Mouse (Mus musculus): ENCODE measurements around the gene Pak1. TPM values are rescaled to one million over a fixed set of nuclear protein-coding genes. Genes with fewer than 3 reads are reported as not detected.

Gene Pak1
- polyA plus RNA-seq, 2 experiments = 4.3 to 8.2 TPM

DNA sequence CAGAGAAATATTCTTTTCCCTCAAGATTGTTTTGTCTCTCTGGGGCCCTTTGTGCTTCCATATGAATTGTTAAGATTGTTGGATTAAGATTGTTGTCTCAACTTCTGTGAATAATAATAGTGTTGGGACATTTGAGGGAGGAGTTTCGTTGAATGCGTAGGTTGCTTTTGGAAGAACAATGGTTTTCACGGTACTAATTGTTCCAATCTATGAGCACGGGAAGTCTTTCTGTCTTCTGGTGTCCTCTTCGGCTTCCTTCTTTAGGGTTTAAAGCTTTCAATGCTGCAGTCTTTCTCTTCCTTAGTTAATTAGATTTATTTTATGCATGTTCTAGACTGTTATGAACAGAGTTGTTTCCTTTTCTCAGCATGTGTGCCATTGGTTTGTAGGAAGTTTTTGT is 138.6 kb downstream of the Pak1 start:
- Histone ChIP-seq H3K4me1 (replicated peaks; ENCODE audit: control insufficient read depth in 2 of 2, insufficient read depth in 2 of 2, low read length in 1 of 2) (no peaks in the 10 kb centered on the region), H3K27me3 (ENCODE audit: control insufficient read depth, insufficient read depth, low read length) (no peaks in the 10 kb centered on the region), H3K27ac (no peak overlapping the region), H3K4me3 (ENCODE audit: insufficient read depth in 1 of 2, low read depth in 2 of 2, low read length in 2 of 2) (no peak overlapping the region), H3K4me2 (ENCODE audit: low read depth) (no peak overlapping the region), H3K9ac (replicated peaks) (no peak overlapping the region), H3K36me3 (replicated peaks; ENCODE audit: control insufficient read depth, insufficient read depth, low read depth) (no peaks in the 10 kb centered on the region), H3K9me3 (ENCODE audit: control insufficient read depth, low read length) (no peaks in the 10 kb centered on the region)
- ATAC-seq (ENCODE audit: insufficient read depth) (no peak), DNase-seq (ENCODE audit: low read depth in 3 of 3, low spot score in 3 of 3) (no peak)
- 71% methylated on average over 5 of the region's 5 CpGs for WGBS (ENCODE audit: insufficient replicate concordance)
- TF ChIP-seq CTCF (IDR thresholded peaks at IDR 0.05; ENCODE audit: low read depth) (no peak), EP300 (IDR thresholded peaks at IDR 0.05; ENCODE audit: low read depth) (no peak)

- no peak overlapping the region for H3K4me3 ChIP-seq (ENCODE audit: insufficient read depth in 1 of 2, low read depth in 2 of 2, low read length in 2 of 2)
- no peaks in the 10 kb centered on the region for H3K27me3 ChIP-seq (ENCODE audit: control insufficient read depth, insufficient read depth, low read length)
- no peak for ATAC-seq (ENCODE audit: insufficient read depth)
- no peak overlapping the region for H3K27ac ChIP-seq
- WGBS (ENCODE audit: insufficient replicate concordance) = 33% methylated on average over 1 of the region's 1 CpGs
- H3K9ac ChIP-seq (replicated peaks) = no peak overlapping the region
- H3K4me1 ChIP-seq (replicated peaks; ENCODE audit: control insufficient read depth in 2 of 2, insufficient read depth in 2 of 2, low read length in 1 of 2) = no peaks in the 10 kb centered on the region
- H3K9me3 ChIP-seq (ENCODE audit: control insufficient read depth, low read length) = no peaks in the 10 kb centered on the region
- no peaks in the 10 kb centered on the region for H3K36me3 ChIP-seq (replicated peaks; ENCODE audit: control insufficient read depth, insufficient read depth, low read depth)
- H3K4me2 ChIP-seq (ENCODE audit: low read depth) = no peak overlapping the region
- DNase-seq (ENCODE audit: low read depth in 3 of 3, low spot score in 3 of 3) = no peak
- TF ChIP-seq EP300 (IDR thresholded peaks at IDR 0.05; ENCODE audit: low read depth) = no peak
- no peak for TF ChIP-seq CTCF (IDR thresholded peaks at IDR 0.05; ENCODE audit: low read depth)
These were observed 156.1 kb downstream of the Pak1 start for GRCm38 (mm10) chr7:97944485-97944884.

Other genes with a start within 250 kb of the Pak1 start
- 7.7 and 9.9 TPM in 2 replicates for gene Aamdc, start 209.0 kb upstream of the Pak1 start, polyA plus RNA-seq (2012; rRNA removed)
- gene Aamdc, start 209.0 kb upstream of the Pak1 start, polyA plus RNA-seq (2014; fragmentation: Nextera tagmentation; extraction: Ambion mirVana) = 16.0 and 16.4 TPM in 2 replicates
- gene Rsf1, start 208.7 kb upstream of the Pak1 start, polyA plus RNA-seq (2012; rRNA removed) = 1.4 and 2.8 TPM in 2 replicates
- 4.9 and 5.0 TPM in 2 replicates for gene Rsf1, start 208.7 kb upstream of the Pak1 start, polyA plus RNA-seq (2014; fragmentation: Nextera tagmentation; extraction: Ambion mirVana)
- 22.6 and 36.5 TPM in 2 replicates for gene Clns1a, start 91.9 kb upstream of the Pak1 start, polyA plus RNA-seq (2012; rRNA removed)
- gene Clns1a, start 91.9 kb upstream of the Pak1 start, polyA plus RNA-seq (2014; fragmentation: Nextera tagmentation; extraction: Ambion mirVana) = 65.4 and 70.5 TPM in 2 replicates
- gene Aqp11, start 50.3 kb upstream of the Pak1 start, polyA plus RNA-seq (2012; rRNA removed) = 7.1 and 7.4 TPM in 2 replicates
- 18.5 and 22.3 TPM in 2 replicates for gene Aqp11, start 50.3 kb upstream of the Pak1 start, polyA plus RNA-seq (2014; fragmentation: Nextera tagmentation; extraction: Ambion mirVana)
- not detected in 2 replicates for gene Gdpd4, start 131.4 kb downstream of the Pak1 start, polyA plus RNA-seq (2012; rRNA removed)
- gene Gdpd4, start 131.4 kb downstream of the Pak1 start, polyA plus RNA-seq (2014; fragmentation: Nextera tagmentation; extraction: Ambion mirVana) = not detected in 2 replicates

Data from liver, embryonic 14.5 days (tissue).